11 mouse cellular contexts compared by ENCODE assay signal in the genomic region with DNA sequence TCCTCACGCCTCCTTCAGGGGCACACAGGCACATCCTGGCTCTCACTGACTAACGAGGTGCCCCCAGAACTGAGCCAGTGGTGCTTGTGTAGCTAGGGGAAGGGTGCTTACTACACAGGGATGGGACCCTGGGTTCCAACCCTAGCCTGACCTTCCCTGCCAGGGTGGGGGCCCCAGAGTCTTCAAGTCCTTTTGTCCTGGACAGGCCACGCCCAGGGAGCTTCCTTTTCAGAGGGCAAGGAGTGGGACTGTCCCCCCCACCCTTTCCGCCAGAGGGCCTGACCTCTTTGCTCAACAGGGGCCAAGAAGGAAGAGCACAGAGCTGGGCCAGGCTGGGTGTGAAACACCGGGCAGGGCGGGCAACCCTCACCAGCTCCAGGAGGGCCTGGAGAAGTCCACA. TPM values are rescaled to one million over a fixed set of nuclear protein-coding genes. Genes with fewer than 3 reads are reported as not detected.
DNase-seq lines count a peak whose midpoint lies in the region; ATAC-seq and TF ChIP-seq lines count a peak whose summit lies in the region.
"Had no signal": no experiment of that assay in that cellular context is flagged by ENCODE, and none has a peak within 500 bp of the region (broad histone marks: within the 10 kb centered on the region; RNA-seq: fewer than 3 reads in every experiment).

No protein-coding gene starts in this region.

- no peak overlapping the region for H3K4me3 ChIP-seq in layer of hippocampus, adult 2 months
- no peak overlapping the region for H3K4me3 ChIP-seq in olfactory bulb, adult 2 months (ENCODE audit: insufficient read depth, low read depth, low read length)
- no peak overlapping the region for H3K4me3 ChIP-seq in hindbrain, embryonic 13.5 days
- H3K4me3 ChIP-seq: embryonic facial prominence, embryonic 12.5 days had no signal

- H3K27ac ChIP-seq in layer of hippocampus, adult 2 months = peak overlapping the region; percentile 39; the same call in 1 of the 2 replicates
- H3K27ac ChIP-seq in olfactory bulb, adult 2 months (ENCODE audit: insufficient read depth, low read depth, low read length) = peak overlapping the region; percentile 37
- no peak overlapping the region for H3K27ac ChIP-seq in hindbrain, embryonic 13.5 days
- H3K27ac ChIP-seq: embryonic facial prominence, embryonic 12.5 days had no signal

- no peak for DNase-seq in layer of hippocampus, adult 2 months (ENCODE audit: low spot score in 2 of 2)
- no peak for DNase-seq in layer of hippocampus, postnatal 14 days (ENCODE audit: low spot score in 2 of 2)
- DNase-seq in heart, adult 8-10 months (ENCODE audit: low spot score) = peak; percentile 77
- peak; percentile 84 for DNase-seq in kidney, postnatal 14 days
- DNase-seq in ovary, adult 18-20 months (ENCODE audit: low spot score) = no peak
- DNase-seq in right cerebral cortex, postnatal 36 days (ENCODE audit: low spot score in 2 of 2) = no peak

- no peaks in the 10 kb centered on the region for H3K27me3 ChIP-seq in hindbrain, embryonic 13.5 days
- H3K27me3 ChIP-seq: embryonic facial prominence, embryonic 12.5 days had no signal

- no peak for ATAC-seq in hindbrain, embryonic 13.5 days (ENCODE audit: low FRiP score)

- no peak for TF ChIP-seq POLR2A in olfactory bulb, adult 2 months (IDR thresholded peaks at IDR 0.05; ENCODE audit: insufficient read depth, low read depth, low read length)

- H3K9ac ChIP-seq in hindbrain, embryonic 13.5 days = no peak overlapping the region
- H3K9ac ChIP-seq: embryonic facial prominence, embryonic 12.5 days had no signal

- WGBS in olfactory bulb, adult 2 months = 77% methylated on average over 6 of the region's 6 CpGs
- WGBS in hindbrain, embryonic 13.5 days = 63% methylated on average over 5 of the region's 6 CpGs

- peaks cover 79% of the 10 kb centered on the region for H3K4me1 ChIP-seq in olfactory bulb, adult 2 months (ENCODE audit: control insufficient read depth, insufficient read depth, low read length)
- peaks cover 49% of the 10 kb centered on the region for H3K4me1 ChIP-seq in hindbrain, embryonic 13.5 days (replicated peaks)

- TF ChIP-seq CTCF in layer of hippocampus, adult 2 months (conservative IDR thresholded peaks at IDR 0.05) = no peak
- TF ChIP-seq CTCF in olfactory bulb, adult 2 months (IDR thresholded peaks at IDR 0.05; ENCODE audit: insufficient read depth, low read depth, low read length) = no peak

- no peaks in the 10 kb centered on the region for H3K36me3 ChIP-seq in hindbrain, embryonic 13.5 days
- H3K36me3 ChIP-seq: embryonic facial prominence, embryonic 12.5 days; G1E had no signal

- no peaks in the 10 kb centered on the region for H3K9me3 ChIP-seq in hindbrain, embryonic 13.5 days
- H3K9me3 ChIP-seq: embryonic facial prominence, embryonic 12.5 days had no signal

- no peak overlapping the region for H3K4me2 ChIP-seq in hindbrain, embryonic 13.5 days
- H3K4me2 ChIP-seq: embryonic facial prominence, embryonic 12.5 days; midbrain, embryonic 11.5 days had no signal

RNA-seq across cellular contexts. Expression of gene Znfx1, which starts 58.4 kb away (rescaled TPM):
- 10 to 100 TPM; 38.5 to 45.6 TPM for total RNA-seq in layer of hippocampus, adult 2 months (2021)
- total RNA-seq in layer of hippocampus, postnatal 14 days (2021) = 10 to 100 TPM; 25.9 to 27.5 TPM
- 10 to 100 TPM; 29.2 to 47.0 (median 40.3) TPM for total RNA-seq in heart, adult 8-10 months (2022)
- not detected in 2 replicates for polyA plus RNA-seq in olfactory bulb, adult 2 months (2012; ENCODE audit: insufficient read depth, insufficient read length, low replicate concordance, missing spikeins)
- 6.5 and 7.8 TPM in 2 replicates for polyA plus RNA-seq in hindbrain, embryonic 13.5 days (2015; fragmentation: Nextera tagmentation; extraction: Ambion mirVana)

Comparison
In these comparisons a context has a peak if more than half of its experiments do, and no peak if none do; other contexts are left out.
1. DNase-seq: peak in heart, adult 8-10 months (single experiment) and kidney, postnatal 14 days (single experiment); none in layer of hippocampus, adult 2 months (0 of 2), layer of hippocampus, postnatal 14 days (0 of 2), ovary, adult 18-20 months (single experiment) and right cerebral cortex, postnatal 36 days (0 of 2).